Mouse (Mus musculus): Measurements from ENCODE around the gene Rnf123. TPM values are rescaled to one million over a fixed set of nuclear protein-coding genes. Genes with fewer than 3 reads are reported as not detected.
A peak's percentile ranks its signal among the peaks of the same experiment; 100 is the strongest.

Gene Rnf123
- 100 to 1,000 TPM; 134 to 139 TPM for total RNA-seq (2021)
- long read RNA-seq, experiment 1, full-length matches to known transcripts, result 88 of 199 reads
- long read RNA-seq, experiment 1, partial matches to known transcripts, result 54 of 199 reads
- long read RNA-seq, experiment 1, other reads (novel, unspliced or antisense), result 57 of 199 reads
- long read RNA-seq, experiment 2, full-length matches to known transcripts, result 54 of 136 reads
- long read RNA-seq, experiment 2, partial matches to known transcripts, result 48 of 136 reads
- long read RNA-seq, experiment 2, other reads (novel, unspliced or antisense), result 34 of 136 reads

- DNase-seq (ENCODE audit: low spot score), result no peak
Observed at GRCm38 (mm10) chr9:108082988-108083431, at the start of gene Rnf123. Rnf123 (minus strand) TSS chr9:108083346.

GRCm38 (mm10) chr9:108132373-108132772 is 49.2 kb upstream of the Rnf123 start:
- DNase-seq (ENCODE audit: low spot score), result no peak

GRCm38 (mm10) chr9:108131502-108131901 is 48.4 kb upstream of the Rnf123 start:
- no peak for DNase-seq (ENCODE audit: low spot score)

- DNase-seq (ENCODE audit: low spot score), result no peak
Observed at GRCm38 (mm10) chr9:108129042-108129948, 46.1 kb upstream of the Rnf123 start.

GRCm38 (mm10) chr9:108128248-108128647 is 45.1 kb upstream of the Rnf123 start:
- no peak for DNase-seq (ENCODE audit: low spot score)

GRCm38 (mm10) chr9:108126436-108127180 is 43.5 kb upstream of the Rnf123 start:
- DNase-seq (ENCODE audit: low spot score), result no peak

GRCm38 (mm10) chr9:108125731-108126130 is 42.6 kb upstream of the Rnf123 start:
- DNase-seq (ENCODE audit: low spot score), result no peak

GRCm38 (mm10) chr9:108123916-108124315 is 40.8 kb upstream of the Rnf123 start:
- no peak for DNase-seq (ENCODE audit: low spot score)

- DNase-seq (ENCODE audit: low spot score), result no peak
Observed at GRCm38 (mm10) chr9:108121170-108121969, 38.2 kb upstream of the Rnf123 start.

GRCm38 (mm10) chr9:108120671-108121070 is 37.5 kb upstream of the Rnf123 start:
- no peak for DNase-seq (ENCODE audit: low spot score)

- DNase-seq (ENCODE audit: low spot score), result peak; percentile 64
Observed at GRCm38 (mm10) chr9:108119891-108120411, 36.8 kb upstream of the Rnf123 start.

GRCm38 (mm10) chr9:108117143-108117542 is 34.0 kb upstream of the Rnf123 start:
- no peak for DNase-seq (ENCODE audit: low spot score)

GRCm38 (mm10) chr9:108115290-108116077 is 32.3 kb upstream of the Rnf123 start:
- DNase-seq (ENCODE audit: low spot score), result no peak

GRCm38 (mm10) chr9:108112719-108113340 is 29.7 kb upstream of the Rnf123 start:
- DNase-seq (ENCODE audit: low spot score), result peak; percentile 81

GRCm38 (mm10) chr9:108111593-108112121 is 28.5 kb upstream of the Rnf123 start:
- no peak for DNase-seq (ENCODE audit: low spot score)

- no peak for DNase-seq (ENCODE audit: low spot score)
Observed at GRCm38 (mm10) chr9:108111101-108111592, 28.0 kb upstream of the Rnf123 start.

GRCm38 (mm10) chr9:108110160-108110559 is 27.0 kb upstream of the Rnf123 start:
- DNase-seq (ENCODE audit: low spot score), result no peak

GRCm38 (mm10) chr9:108107867-108108266 is 24.7 kb upstream of the Rnf123 start:
- DNase-seq (ENCODE audit: low spot score), result no peak

GRCm38 (mm10) chr9:108106090-108106489 is 22.9 kb upstream of the Rnf123 start:
- no peak for DNase-seq (ENCODE audit: low spot score)
